Mouse (Mus musculus): ENCODE results near the gene Hs3st1. TPM values are rescaled to one million over a fixed set of nuclear protein-coding genes. Genes with fewer than 3 reads are reported as not detected.

The Hs3st1 gene
- polyA plus RNA-seq, 1 experiment: 96.6 TPM

DNA sequence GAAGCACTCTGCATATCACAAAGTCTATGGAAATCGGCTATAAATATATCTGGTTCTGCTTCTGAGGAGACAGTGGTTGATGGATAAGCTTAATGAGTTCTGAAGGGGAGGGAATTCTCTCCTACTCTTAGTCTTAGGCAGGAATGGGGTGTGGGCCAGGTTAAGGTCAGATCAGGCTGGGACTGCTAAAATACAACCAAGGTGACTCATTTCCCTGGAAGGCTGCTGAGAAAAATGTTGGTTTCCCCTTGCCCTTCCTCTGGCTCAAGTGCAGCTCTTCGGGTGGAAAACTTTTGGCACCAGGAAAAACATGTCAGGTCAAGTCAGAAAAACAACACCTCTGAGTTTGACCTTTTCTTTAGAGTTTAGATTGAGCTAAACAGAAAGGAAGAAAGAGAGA is 143.0 kb downstream of the Hs3st1 start:
- 58% methylated on average over 2 of the region's 2 CpGs for WGBS
- no peak overlapping the region for H3K4me3 ChIP-seq (replicated peaks; ENCODE audit: insufficient read depth, low read depth, low read length)
- H3K27me3 ChIP-seq (ENCODE audit: control insufficient read depth, insufficient read depth, low read length): no peaks in the 10 kb centered on the region
- TF ChIP-seq CTCF (IDR thresholded peaks at IDR 0.05; ENCODE audit: borderline replicate concordance, insufficient read depth, low read depth, low read length): no peak
- TF ChIP-seq POLR2A (IDR thresholded peaks at IDR 0.05; ENCODE audit: borderline replicate concordance, insufficient read depth, low read length): no peak
- H3K27ac ChIP-seq (ENCODE audit: insufficient read depth, low read length): no peak overlapping the region
- peak in 1 of 2 experiments; percentile 25 for DNase-seq
- peaks cover 15% of the 10 kb centered on the region for H3K4me1 ChIP-seq (ENCODE audit: control insufficient read depth, insufficient read depth, low read length)

DNA sequence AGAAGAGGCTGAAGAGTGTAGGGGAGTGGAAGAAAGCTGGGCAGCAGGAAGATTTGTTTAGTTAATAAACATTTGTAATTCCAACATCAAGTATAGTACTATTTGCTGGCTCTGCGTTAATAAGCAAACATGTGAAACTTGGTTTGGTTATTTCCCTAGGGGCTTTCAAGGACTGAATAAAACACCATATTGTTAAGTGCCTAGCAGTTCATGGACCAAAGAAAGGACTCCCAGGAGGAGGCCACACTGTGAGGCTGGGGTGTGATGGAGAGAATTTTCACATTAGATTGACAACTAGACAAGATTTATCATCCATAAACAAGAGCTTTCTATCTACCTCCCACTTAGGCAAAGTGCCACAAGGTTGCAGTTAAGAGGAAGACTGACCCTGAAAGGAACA is 147.0 kb downstream of the Hs3st1 start:
- H3K4me1 ChIP-seq (ENCODE audit: control insufficient read depth, insufficient read depth, low read length): no peaks in the 10 kb centered on the region; the same call in 1 of the 2 replicates
- H3K27ac ChIP-seq (ENCODE audit: insufficient read depth, low read length): no peak overlapping the region
- DNase-seq: no peak
- TF ChIP-seq CTCF (IDR thresholded peaks at IDR 0.05; ENCODE audit: borderline replicate concordance, insufficient read depth, low read depth, low read length) (no peak), POLR2A (IDR thresholded peaks at IDR 0.05; ENCODE audit: borderline replicate concordance, insufficient read depth, low read length) (no peak)
- H3K27me3 ChIP-seq (ENCODE audit: control insufficient read depth, insufficient read depth, low read length): no peaks in the 10 kb centered on the region
- no peak overlapping the region for H3K4me3 ChIP-seq (replicated peaks; ENCODE audit: insufficient read depth, low read depth, low read length)
- WGBS: 62% methylated on average over 1 of the region's 1 CpGs

DNA sequence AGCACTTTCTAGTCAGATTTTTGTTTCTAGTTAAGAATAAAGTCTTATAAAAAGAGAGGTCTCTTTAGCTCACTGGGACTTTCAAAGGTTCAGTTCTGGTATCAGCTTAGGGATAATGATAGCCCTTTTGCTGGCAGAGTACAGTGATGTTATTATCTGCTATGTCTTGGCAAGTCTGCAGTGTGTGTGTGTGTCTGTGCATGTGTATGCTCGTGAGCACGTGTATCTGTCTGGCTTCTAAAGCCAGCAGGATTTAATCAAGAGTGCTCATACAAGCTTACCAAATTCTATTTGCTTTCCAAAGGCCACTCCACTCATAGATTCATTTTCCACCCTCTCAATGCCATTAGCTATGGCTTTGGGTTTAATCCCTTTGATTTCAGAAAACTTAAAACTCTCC is 160.5 kb downstream of the Hs3st1 start:
- no peak overlapping the region for H3K4me3 ChIP-seq (replicated peaks; ENCODE audit: insufficient read depth, low read depth, low read length)
- H3K4me1 ChIP-seq (ENCODE audit: control insufficient read depth, insufficient read depth, low read length): peaks cover 2% of the 10 kb centered on the region
- no peak for DNase-seq
- no peak for TF ChIP-seq POLR2A (IDR thresholded peaks at IDR 0.05; ENCODE audit: borderline replicate concordance, insufficient read depth, low read length)
- no peak for TF ChIP-seq CTCF (IDR thresholded peaks at IDR 0.05; ENCODE audit: borderline replicate concordance, insufficient read depth, low read depth, low read length)
- H3K27me3 ChIP-seq (ENCODE audit: control insufficient read depth, insufficient read depth, low read length): no peaks in the 10 kb centered on the region
- 22% methylated on average over 2 of the region's 2 CpGs for WGBS
- H3K27ac ChIP-seq (ENCODE audit: insufficient read depth, low read length): no peak overlapping the region

All from cerebellum, adult 2 months (tissue).